Comparison of ENCODE assay signal across 8 mouse cellular contexts in genomic region chr17:65325249-65325648, GRCm38 (mm10).
DNase-seq lines count a peak whose midpoint lies in the region; ATAC-seq lines count a peak whose summit lies in the region.

No protein-coding gene starts in this region.

- H3K36me3 ChIP-seq in heart, embryonic 12.5 days = no peaks in the 10 kb centered on the region

- no peaks in the 10 kb centered on the region for H3K9me3 ChIP-seq in heart, embryonic 12.5 days (replicated peaks)

- no peak for ATAC-seq in heart, embryonic 12.5 days (ENCODE audit: insufficient number of reproducible peaks, low FRiP score)
- peak; percentile 85; the same call in 1 of the 2 replicates for ATAC-seq in common myeloid progenitor, adult 5-6 weeks (replicated peaks; ENCODE audit: low read depth, poor library complexity, severe bottlenecking)
- ATAC-seq in megakaryocyte progenitor cell, adult 5-6 weeks (replicated peaks; ENCODE audit: poor library complexity) = peak; percentile 94

- DNase-seq in heart, adult 18-20 months = peak; percentile 6 to 52
- DNase-seq in urinary bladder, postnatal 25 days (ENCODE audit: low spot score) = peak; percentile 10
- no peak for DNase-seq in urinary bladder, postnatal 4 days (ENCODE audit: low spot score in 2 of 2)
- DNase-seq in kidney, postnatal 36 days = peak; percentile 33 to 63
- no peak for DNase-seq in ovary, postnatal 36 days (ENCODE audit: low spot score)

- no peaks in the 10 kb centered on the region for H3K4me1 ChIP-seq in heart, embryonic 12.5 days (replicated peaks)

- no peak overlapping the region for H3K4me3 ChIP-seq in heart, embryonic 12.5 days

- H3K9ac ChIP-seq in heart, embryonic 12.5 days = no peak overlapping the region

- WGBS in heart, embryonic 12.5 days = 21% methylated on average over 2 of the region's 2 CpGs

- H3K27me3 ChIP-seq in heart, embryonic 12.5 days (replicated peaks) = no peaks in the 10 kb centered on the region

- no peak overlapping the region for H3K27ac ChIP-seq in heart, embryonic 12.5 days (ENCODE audit: poor library complexity, severe bottlenecking)

- no peak overlapping the region for H3K4me2 ChIP-seq in heart, embryonic 12.5 days

Comparison
In these comparisons a context has a peak if more than half of its experiments do, and no peak if none do; other contexts are left out.
1. DNase-seq: peak in heart, adult 18-20 months (2 of 2), urinary bladder, postnatal 25 days (single experiment) and kidney, postnatal 36 days (2 of 2); none in urinary bladder, postnatal 4 days (0 of 2) and ovary, postnatal 36 days (single experiment).